Mouse (Mus musculus) midbrain, embryonic 15.5 days (tissue): Measurements from ENCODE around the gene Yrdc. TPM values are rescaled to one million over a fixed set of nuclear protein-coding genes. Genes with fewer than 3 reads are reported as not detected.

ENCODE experiments used
- ATAC-seq: fragments of 200-750 bp; cut with Nextera tagmentation; replicated peaks from 2 replicates; pipeline ENCODE4 v1.8.0; 2017; ENCODE audit warnings: moderate TSS enrichment
- H3K27ac ChIP-seq: fragments of 300-500 bp; sonication (generic); 2 replicates; pipeline ENCODE4 v1.5.1; 2015; ENCODE audit warnings: mild to moderate bottlenecking, inconsistent platforms
- H3K27me3 ChIP-seq: fragments of 300-500 bp; sonication (generic); replicated peaks from 2 replicates; pipeline ENCODE4 v1.6.1; 2015; ENCODE audit warnings: inconsistent platforms
- H3K36me3 ChIP-seq: fragments of 300-500 bp; sonication (generic); replicated peaks from 2 replicates; pipeline ENCODE4 v1.6.1; 2015; ENCODE audit warnings: inconsistent platforms
- H3K4me1 ChIP-seq: fragments of 300-500 bp; sonication (generic); 2 replicates; pipeline ENCODE4 v1.6.1; 2015; ENCODE audit warnings: inconsistent platforms
- H3K4me2 ChIP-seq: fragments of 300-500 bp; sonication (generic); 2 replicates; pipeline ENCODE4 v1.6.1; 2015; ENCODE audit warnings: inconsistent platforms, mild to moderate bottlenecking, moderate library complexity
- H3K4me3 ChIP-seq: fragments of 300-500 bp; sonication (generic); 2 replicates; pipeline ENCODE4 v1.5.1; 2015; ENCODE audit warnings: mild to moderate bottlenecking, inconsistent platforms
- H3K9ac ChIP-seq: fragments of 300-500 bp; sonication (generic); 2 replicates; pipeline ENCODE4 v1.6.1; 2015; ENCODE audit warnings: mild to moderate bottlenecking, inconsistent platforms
- H3K9me3 ChIP-seq: fragments of 300-500 bp; sonication (generic); 2 replicates; pipeline ENCODE4 v1.6.1; 2016; ENCODE audit warnings: inconsistent platforms
- WGBS: fragments of 180-500 bp; shearing (Covaris S2); methylation state at CpG from one replicate; pipeline ENCODE4 v1.1.7; 2015; ENCODE audit warnings: mixed read lengths; 5-methylcytosine and 5-hydroxymethylcytosine counted together
- polyA plus RNA-seq: library from polyadenylated mRNA; unstranded; fragments of >200 nt; fragmentation: Nextera tagmentation; extraction: Ambion mirVana; gene quantifications from 2 replicates; pipeline ENCODE4 v1.2.1, GENCODE M21; 2015

Gene Yrdc
- polyA plus RNA-seq, 1 experiment from 2014 or later, result 50.5 TPM

DNA sequence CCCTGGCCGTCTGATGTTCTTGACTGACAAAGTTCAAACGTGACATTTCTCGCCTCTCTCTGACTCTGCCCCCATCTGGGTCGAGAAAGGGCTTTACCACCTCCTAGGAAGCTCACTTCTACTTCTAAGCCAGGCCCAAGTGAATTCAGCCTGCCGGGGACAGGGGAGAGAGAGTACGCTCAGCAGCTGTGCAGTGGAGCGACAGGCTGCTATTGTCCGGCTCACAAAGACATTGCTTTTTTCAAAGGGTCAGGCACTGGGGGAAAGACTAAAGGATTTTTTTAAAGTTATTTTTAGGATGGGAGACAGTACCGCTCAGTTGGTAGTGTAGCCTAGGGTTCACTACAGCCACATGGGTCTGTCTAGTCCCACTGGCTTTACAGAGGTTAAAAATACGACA is 47.9 kb downstream of the Yrdc start:
- Histone ChIP-seq H3K4me1 (peaks cover 47% of the 10 kb centered on the region), H3K9me3 (no peaks in the 10 kb centered on the region), H3K4me3 (no peak overlapping the region), H3K36me3 (no peaks in the 10 kb centered on the region), H3K9ac (no peak overlapping the region), H3K27me3 (peaks cover 7% of the 10 kb centered on the region; the same call in 1 of the 2 replicates), H3K27ac (no peak overlapping the region), H3K4me2 (no peak overlapping the region)
- no peak for ATAC-seq
- 14% methylated on average over 10 of the region's 10 CpGs for WGBS

DNA sequence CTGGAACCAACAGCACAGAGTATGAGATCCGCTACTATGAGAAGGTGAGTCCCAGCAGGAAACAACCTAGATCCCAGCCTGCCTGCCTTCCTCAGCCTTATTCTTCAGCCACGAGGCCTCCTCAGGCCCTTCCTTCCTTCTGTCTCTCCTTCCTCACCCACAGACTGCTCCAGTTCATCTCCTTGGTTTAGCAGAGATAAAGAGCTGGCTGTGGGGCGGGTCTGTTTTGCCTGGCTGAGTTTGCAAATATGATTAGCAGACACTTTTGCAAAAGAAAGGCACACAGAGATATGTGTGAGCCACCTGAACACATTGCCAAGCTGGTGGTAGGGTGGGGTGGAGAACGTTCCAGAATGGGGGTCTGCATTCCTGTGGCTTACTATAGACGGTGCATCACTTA is 49.4 kb downstream of the Yrdc start:
- H3K9ac ChIP-seq, result no peak overlapping the region

More for the DNA sequence above, 49.4 kb downstream of the Yrdc start:
- 48% methylated on average over 5 of the region's 5 CpGs for WGBS
- Histone ChIP-seq H3K4me2 (no peak overlapping the region), H3K9me3 (no peaks in the 10 kb centered on the region), H3K4me1 (peaks cover 33% of the 10 kb centered on the region), H3K27ac (no peak overlapping the region), H3K4me3 (no peak overlapping the region), H3K36me3 (no peaks in the 10 kb centered on the region), H3K27me3 (peaks cover 2% of the 10 kb centered on the region; the same call in 1 of the 2 replicates)
- ATAC-seq, result no peak

Other genes starting within 250 kb of the Yrdc start
- gene 3100002H09Rik, start 239.9 kb upstream of the Yrdc start, polyA plus RNA-seq, result 0.98 and 1.3 TPM in 2 replicates
- 16.8 and 22.6 TPM in 2 replicates for gene Pou3f1, start 193.9 kb upstream of the Yrdc start, polyA plus RNA-seq
- 36.8 and 41.8 TPM in 2 replicates for gene Utp11, start 157.1 kb upstream of the Yrdc start, polyA plus RNA-seq
- 1.6 and 2.2 TPM in 2 replicates for gene Fhl3, start 150.0 kb upstream of the Yrdc start, polyA plus RNA-seq
- gene Sf3a3, start 135.9 kb upstream of the Yrdc start, polyA plus RNA-seq, result 110 and 112 TPM in 2 replicates
- 22.4 and 29.1 TPM in 2 replicates for gene Inpp5b, start 108.8 kb upstream of the Yrdc start, polyA plus RNA-seq
- gene Mtf1, start 48.6 kb upstream of the Yrdc start, polyA plus RNA-seq, result 13.7 and 16.0 TPM in 2 replicates
- 94.8 and 95.8 TPM in 2 replicates for gene 1110065P20Rik, start 517 bp downstream of the Yrdc start, polyA plus RNA-seq
- 13.8 and 14.2 TPM in 2 replicates for gene Maneal, start 11.5 kb downstream of the Yrdc start, polyA plus RNA-seq
- 16.1 and 16.3 TPM in 2 replicates for gene Epha10, start 30.2 kb downstream of the Yrdc start, polyA plus RNA-seq
- 14.3 and 16.9 TPM in 2 replicates for gene 9930104L06Rik, start 86.4 kb downstream of the Yrdc start, polyA plus RNA-seq
- gene Cdca8, start 88.6 kb downstream of the Yrdc start, polyA plus RNA-seq, result 24.8 and 30.6 TPM in 2 replicates
- 2.4 and 3.7 TPM in 2 replicates for gene Rspo1, start 135.8 kb downstream of the Yrdc start, polyA plus RNA-seq
- 96.9 and 104 TPM in 2 replicates for gene Gnl2, start 165.9 kb downstream of the Yrdc start, polyA plus RNA-seq
- gene Dnali1, start 215.0 kb downstream of the Yrdc start, polyA plus RNA-seq, result 1.3 and 1.5 TPM in 2 replicates
- 27.3 and 28.1 TPM in 2 replicates for gene Snip1, start 216.0 kb downstream of the Yrdc start, polyA plus RNA-seq
- 152 and 168 TPM in 2 replicates for gene Meaf6, start 234.5 kb downstream of the Yrdc start, polyA plus RNA-seq